Mouse (Mus musculus): ENCODE results near the gene Cadps2. TPM values are rescaled to one million over a fixed set of nuclear protein-coding genes. Genes with fewer than 3 reads are reported as not detected.
A peak's percentile ranks its signal among the peaks of the same experiment; 100 is the strongest.

Gene Cadps2
- polyA plus RNA-seq, 1 experiment from 2014 or later: 4.7 TPM

- H3K27ac ChIP-seq: no peak overlapping the region
- H3K9me3 ChIP-seq: no peaks in the 10 kb centered on the region
- H3K9ac ChIP-seq: no peak overlapping the region
- no peak overlapping the region for H3K4me3 ChIP-seq
- H3K27me3 ChIP-seq: peaks cover 92% of the 10 kb centered on the region
- H3K36me3 ChIP-seq: no peaks in the 10 kb centered on the region
- 2% methylated on average over 11 of the region's 11 CpGs for WGBS
- peaks cover 6% of the 10 kb centered on the region for H3K4me1 ChIP-seq (replicated peaks)
- no peak overlapping the region for H3K4me2 ChIP-seq
- no peak for ATAC-seq (ENCODE audit: low FRiP score)
These were observed 584.6 kb downstream of the Cadps2 start for GRCm38 (mm10) chr6:23254644-23255043.

GRCm38 (mm10) chr6:23253353-23254311 is 585.6 kb downstream of the Cadps2 start:
- H3K9me3 ChIP-seq: no peaks in the 10 kb centered on the region
- H3K27me3 ChIP-seq: peaks cover 92% of the 10 kb centered on the region
- WGBS: under 1% methylated on average over 31 of the region's 43 CpGs
- no peak overlapping the region for H3K9ac ChIP-seq
- H3K4me3 ChIP-seq: no peak overlapping the region
- peak; percentile 21; the same call in 1 of the 2 replicates for ATAC-seq (ENCODE audit: low FRiP score)
- H3K4me1 ChIP-seq (replicated peaks): peaks cover 16% of the 10 kb centered on the region
- H3K4me2 ChIP-seq: no peak overlapping the region
- no peak overlapping the region for H3K27ac ChIP-seq
- no peaks in the 10 kb centered on the region for H3K36me3 ChIP-seq

GRCm38 (mm10) chr6:23252196-23253135 is 586.8 kb downstream of the Cadps2 start:
- Histone ChIP-seq H3K9ac (no peak overlapping the region), H3K4me3 (no peak overlapping the region), H3K36me3 (no peaks in the 10 kb centered on the region), H3K9me3 (no peaks in the 10 kb centered on the region), H3K27ac (no peak overlapping the region), H3K4me1 (replicated peaks) (peaks cover 23% of the 10 kb centered on the region), H3K27me3 (peaks cover 92% of the 10 kb centered on the region), H3K4me2 (no peak overlapping the region)
- ATAC-seq (ENCODE audit: low FRiP score): no peak
- WGBS: 1% methylated on average over 20 of the region's 20 CpGs

- H3K4me2 ChIP-seq: no peak overlapping the region
- no peak for ATAC-seq (ENCODE audit: low FRiP score)
- 2% methylated on average over 3 of the region's 3 CpGs for WGBS
- peaks cover 91% of the 10 kb centered on the region for H3K27me3 ChIP-seq
- H3K4me1 ChIP-seq (replicated peaks): peaks cover 25% of the 10 kb centered on the region
- no peak overlapping the region for H3K4me3 ChIP-seq
- no peak overlapping the region for H3K27ac ChIP-seq
- no peaks in the 10 kb centered on the region for H3K36me3 ChIP-seq
- no peaks in the 10 kb centered on the region for H3K9me3 ChIP-seq
- H3K9ac ChIP-seq: no peak overlapping the region
These were observed 587.8 kb downstream of the Cadps2 start for GRCm38 (mm10) chr6:23251431-23251830.

GRCm38 (mm10) chr6:23250288-23250955 is 588.8 kb downstream of the Cadps2 start:
- ATAC-seq (ENCODE audit: low FRiP score): no peak

GRCm38 (mm10) chr6:23249616-23250287 is 589.5 kb downstream of the Cadps2 start:
- peak overlapping the region; percentile 31 for H3K4me3 ChIP-seq

More at GRCm38 (mm10) chr6:23250288-23250955, 588.8 kb downstream of the Cadps2 start:
- H3K4me2 ChIP-seq: no peak overlapping the region
- peaks cover 91% of the 10 kb centered on the region for H3K27me3 ChIP-seq
- H3K27ac ChIP-seq: no peak overlapping the region
- under 1% methylated on average over 22 of the region's 22 CpGs for WGBS
- no peak overlapping the region for H3K9ac ChIP-seq
- peaks cover 25% of the 10 kb centered on the region for H3K4me1 ChIP-seq (replicated peaks)
- no peak overlapping the region for H3K4me3 ChIP-seq
- H3K9me3 ChIP-seq: no peaks in the 10 kb centered on the region
- H3K36me3 ChIP-seq: no peaks in the 10 kb centered on the region

GRCm38 (mm10) chr6:23249053-23249401 is 590.2 kb downstream of the Cadps2 start:
- Histone ChIP-seq H3K4me3 (peak overlapping the region; percentile 31), H3K9me3 (no peaks in the 10 kb centered on the region), H3K4me1 (replicated peaks) (peaks cover 25% of the 10 kb centered on the region), H3K27ac (no peak overlapping the region), H3K9ac (no peak overlapping the region), H3K36me3 (no peaks in the 10 kb centered on the region), H3K27me3 (peaks cover 86% of the 10 kb centered on the region), H3K4me2 (peak overlapping the region; percentile 56)
- ATAC-seq (ENCODE audit: low FRiP score): peak; percentile 30; the same call in 1 of the 2 replicates
- 2% methylated on average over 24 of the region's 24 CpGs for WGBS

More at GRCm38 (mm10) chr6:23249616-23250287, 589.5 kb downstream of the Cadps2 start:
- peaks cover 25% of the 10 kb centered on the region for H3K4me1 ChIP-seq (replicated peaks)
- H3K9ac ChIP-seq: no peak overlapping the region
- no peak overlapping the region for H3K27ac ChIP-seq
- H3K27me3 ChIP-seq: peaks cover 86% of the 10 kb centered on the region
- under 1% methylated on average over 29 of the region's 29 CpGs for WGBS
- ATAC-seq (ENCODE audit: low FRiP score): peak; percentile 72
- H3K4me2 ChIP-seq: peak overlapping the region; percentile 56
- no peaks in the 10 kb centered on the region for H3K9me3 ChIP-seq
- H3K36me3 ChIP-seq: no peaks in the 10 kb centered on the region

- Histone ChIP-seq H3K4me2 (peak within 1 kb of the TSS; percentile 56), H3K9me3 (no peaks in the 10 kb centered on the region), H3K9ac (no peak within 1 kb of the TSS), H3K27ac (no peak within 1 kb of the TSS), H3K36me3 (no peaks in the 10 kb centered on the region), H3K27me3 (peaks cover 86% of the 10 kb centered on the region), H3K4me1 (replicated peaks) (peaks cover 23% of the 10 kb centered on the region), H3K4me3 (peak within 1 kb of the TSS; percentile 31)
- no peak for ATAC-seq (ENCODE audit: low FRiP score)
- under 1% methylated on average over 31 of the region's 31 CpGs for WGBS
These were observed 590.7 kb downstream of the Cadps2 start, which contains the start of gene Fezf1 for GRCm38 (mm10) chr6:23248313-23249052. Gene Fezf1, minus strand, starts transcription at chr6:23248362.

GRCm38 (mm10) chr6:23247512-23248312 is 591.5 kb downstream of the Cadps2 start:
- Histone ChIP-seq H3K9me3 (no peaks in the 10 kb centered on the region), H3K9ac (no peak overlapping the region), H3K4me1 (replicated peaks) (peaks cover 21% of the 10 kb centered on the region), H3K4me3 (peak overlapping the region; percentile 3; the same call in 1 of the 2 replicates), H3K27ac (no peak overlapping the region), H3K27me3 (peaks cover 86% of the 10 kb centered on the region), H3K4me2 (peak overlapping the region; percentile 4; the same call in 1 of the 2 replicates), H3K36me3 (no peaks in the 10 kb centered on the region)
- WGBS: under 1% methylated on average over 61 of the region's 61 CpGs
- no peak for ATAC-seq (ENCODE audit: low FRiP score)

- Histone ChIP-seq H3K27ac (no peak overlapping the region), H3K9ac (no peak overlapping the region), H3K4me2 (no peak overlapping the region), H3K27me3 (peaks cover 88% of the 10 kb centered on the region), H3K36me3 (no peaks in the 10 kb centered on the region), H3K4me1 (replicated peaks) (peaks cover 21% of the 10 kb centered on the region), H3K9me3 (no peaks in the 10 kb centered on the region), H3K4me3 (no peak overlapping the region)
- ATAC-seq (ENCODE audit: low FRiP score): no peak
- WGBS: under 1% methylated on average over 23 of the region's 23 CpGs
These were observed 592.3 kb downstream of the Cadps2 start for GRCm38 (mm10) chr6:23246790-23247511.
